Mouse (Mus musculus) 3134 (cell line): ENCODE results near the gene Il17rd.

ENCODE experiments used
- DNase-seq: peaks from one replicate; pipeline ENCODE4 v3.0.0-alpha.2; 2011; ENCODE audit warnings: low spot score; ENCODE audit not compliant: insufficient read length; ENCODE audit errors: extremely low read depth

The Il17rd gene

GRCm38 (mm10) chr14:27141486-27141885 lies 102.7 kb downstream of the Il17rd start:
- DNase-seq, result no peak

- DNase-seq, result no peak
These were observed 103.9 kb downstream of the Il17rd start for GRCm38 (mm10) chr14:27142680-27143079.

GRCm38 (mm10) chr14:27145171-27146045 lies 106.7 kb downstream of the Il17rd start:
- no peak for DNase-seq

- DNase-seq, result no peak
These were observed 109.0 kb downstream of the Il17rd start for GRCm38 (mm10) chr14:27147726-27148125.

- no peak for DNase-seq
These were observed 110.7 kb downstream of the Il17rd start for GRCm38 (mm10) chr14:27149401-27149800.

- DNase-seq, result no peak
These were observed 111.4 kb downstream of the Il17rd start for GRCm38 (mm10) chr14:27150011-27150640.

GRCm38 (mm10) chr14:27151432-27151831 lies 112.7 kb downstream of the Il17rd start:
- DNase-seq, result no peak

- no peak for DNase-seq
These were observed 116.3 kb downstream of the Il17rd start for GRCm38 (mm10) chr14:27155088-27155487.

- DNase-seq, result no peak
These were observed 117.3 kb downstream of the Il17rd start for GRCm38 (mm10) chr14:27156032-27156431.
